Mouse (Mus musculus) G1E-ER4 (cell line): Measurements from ENCODE around the gene Kcne3. TPM values are rescaled to one million over a fixed set of nuclear protein-coding genes. Genes with fewer than 3 reads are reported as not detected.

ENCODE experiments used
- GATA1 ChIP-seq: IDR thresholded peaks from one replicate; pipeline ENCODE4 v1.8.0; 2012; ENCODE audit warnings: low read length, inconsistent platforms
- polyA plus RNA-seq: library from polyadenylated mRNA; stranded (reverse); fragments of >175 nt; gene quantifications from 2 replicates; pipeline ENCODE4 v1.2.3, GENCODE M21; 2012

Kcne3 gene
- 1.1 and 1.7 TPM in 2 replicates for polyA plus RNA-seq

DNA sequence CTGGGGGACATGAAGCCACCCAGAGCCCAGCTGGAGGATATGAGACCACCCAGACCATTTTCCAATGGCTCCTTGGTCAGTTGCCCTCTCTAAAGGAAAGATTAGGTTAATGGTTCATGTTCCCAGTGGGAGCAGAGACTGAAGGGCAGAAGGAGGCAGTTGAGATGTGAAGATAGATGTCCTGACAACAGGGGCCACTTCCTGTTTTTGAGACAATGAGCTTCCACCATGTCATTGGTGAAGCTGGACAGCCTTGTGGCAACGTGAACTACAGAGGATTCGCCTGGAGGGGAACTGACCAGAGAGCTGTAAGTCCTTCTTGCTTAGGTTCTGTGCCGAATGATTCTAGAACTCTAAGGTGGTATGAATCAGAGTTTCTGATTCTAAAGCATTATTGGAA is at the start of gene Kcne3:
Gene Kcne3, plus strand, starts transcription at position 234 of the 400 bp plus-strand sequence.
- no peak for TF ChIP-seq GATA1

DNA sequence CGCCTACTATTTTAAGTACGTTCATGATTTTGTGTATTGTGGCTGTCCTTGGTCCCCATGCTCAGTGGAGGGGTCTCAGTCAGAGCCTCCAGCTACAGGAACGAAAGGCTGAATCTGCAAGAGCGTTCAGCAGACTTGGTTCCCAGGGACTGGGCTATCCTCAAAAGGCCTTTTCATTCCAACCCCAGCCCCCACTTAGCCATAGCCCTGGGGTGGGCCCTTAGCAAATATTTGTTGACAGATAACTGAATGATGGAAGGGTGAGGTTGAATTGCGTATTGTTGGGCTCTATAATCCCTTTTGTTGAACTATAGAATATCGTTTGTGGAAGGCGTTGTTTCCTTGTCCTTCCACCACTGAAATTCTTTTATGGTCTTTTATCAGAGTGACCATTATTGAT is 49.8 kb upstream of the Kcne3 start:
- no peak for TF ChIP-seq GATA1

DNA sequence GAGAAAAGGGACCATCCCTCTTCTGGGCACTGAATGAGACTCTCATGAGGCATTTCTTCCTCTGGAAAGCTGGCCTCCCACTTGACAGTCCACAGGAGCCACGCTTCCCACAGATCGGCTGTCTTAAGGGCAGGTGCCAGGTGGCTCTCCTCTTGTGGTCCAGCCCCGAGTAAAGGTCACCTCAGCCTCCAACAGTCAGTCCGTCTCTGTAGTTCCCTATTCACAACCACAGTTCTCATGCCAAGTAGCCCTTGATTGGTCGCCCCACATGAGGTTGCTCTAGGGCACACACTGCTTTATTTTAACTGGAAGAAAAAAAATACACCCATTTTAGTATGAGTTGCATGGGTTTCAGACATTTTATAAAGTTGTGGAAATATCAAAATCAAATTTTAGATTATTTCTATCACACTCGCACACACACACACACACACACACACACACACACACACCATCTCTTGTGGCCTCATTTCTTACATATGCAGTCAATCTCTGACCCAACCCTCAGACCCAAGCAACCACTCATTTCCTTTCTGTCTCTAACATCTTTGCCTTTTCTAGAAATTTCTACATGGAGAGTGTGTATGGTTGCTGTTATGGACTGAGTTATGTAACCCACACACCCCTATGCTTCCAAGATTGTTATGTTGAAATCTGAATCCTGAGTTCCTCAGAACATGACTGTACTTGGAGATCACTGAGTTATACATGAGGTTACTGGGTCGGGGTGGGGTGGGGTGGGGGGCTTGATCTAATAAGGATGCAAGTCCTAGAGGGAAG is 47.9 kb upstream of the Kcne3 start:
- TF ChIP-seq GATA1 = no peak

DNA sequence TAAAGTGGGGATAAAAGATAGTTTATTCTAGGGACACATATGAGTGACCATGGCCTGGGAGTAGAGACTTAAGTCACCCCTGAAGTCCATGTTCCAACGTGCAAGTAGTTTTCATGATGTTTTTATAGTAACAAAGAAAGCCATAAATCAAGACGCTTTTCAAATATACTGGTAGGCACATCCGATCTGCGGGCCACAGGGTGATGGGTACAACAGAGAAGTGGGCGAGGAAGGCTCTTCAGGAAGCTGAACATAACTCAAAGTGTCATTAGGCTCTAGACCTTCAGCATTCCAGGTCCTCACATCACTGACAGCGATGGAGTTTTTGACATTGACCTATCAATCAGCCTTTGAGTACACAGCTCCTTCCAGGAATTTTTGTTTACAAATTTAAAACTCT is 45.7 kb upstream of the Kcne3 start:
- no peak for TF ChIP-seq GATA1

DNA sequence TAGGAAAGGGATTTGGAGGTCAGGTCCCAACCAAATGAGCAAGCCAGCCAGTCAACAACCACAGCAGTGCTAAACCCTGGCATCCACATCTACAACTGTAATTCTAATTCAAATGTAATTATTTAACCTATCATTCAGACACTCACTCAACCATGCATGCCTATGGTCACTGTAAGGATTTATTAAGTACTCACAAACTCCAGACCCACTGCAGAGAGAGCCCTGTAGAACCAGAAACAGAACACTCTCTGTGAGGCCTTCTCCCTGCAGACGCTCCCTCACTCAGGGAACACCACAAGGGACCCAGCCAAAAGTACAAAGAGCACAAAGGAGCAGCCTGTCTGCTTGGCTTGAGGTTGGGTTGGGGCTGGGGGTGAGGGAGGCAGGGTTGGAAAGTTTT is 43.9 kb upstream of the Kcne3 start:
- no peak for TF ChIP-seq GATA1

DNA sequence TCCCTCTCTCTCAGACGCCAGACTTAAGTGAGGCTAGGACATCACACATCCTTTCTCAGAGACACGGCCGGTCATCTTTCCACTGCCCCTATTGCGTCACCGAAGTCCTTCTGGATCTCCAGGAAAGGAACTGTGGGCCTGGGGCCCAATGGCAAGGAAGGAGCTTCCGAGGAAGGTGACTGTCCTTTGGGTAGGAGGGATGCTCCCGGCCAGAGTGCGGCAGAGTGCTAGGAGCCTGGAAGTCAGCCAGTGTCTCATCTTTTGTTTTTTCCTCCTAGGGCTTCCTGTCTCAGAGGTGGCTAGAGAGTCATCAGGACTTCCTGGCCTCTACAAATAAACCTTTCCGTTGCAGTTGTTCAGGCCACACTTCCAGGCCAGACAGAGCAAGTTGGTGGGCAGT is 39.3 kb upstream of the Kcne3 start:
- TF ChIP-seq GATA1 = no peak

DNA sequence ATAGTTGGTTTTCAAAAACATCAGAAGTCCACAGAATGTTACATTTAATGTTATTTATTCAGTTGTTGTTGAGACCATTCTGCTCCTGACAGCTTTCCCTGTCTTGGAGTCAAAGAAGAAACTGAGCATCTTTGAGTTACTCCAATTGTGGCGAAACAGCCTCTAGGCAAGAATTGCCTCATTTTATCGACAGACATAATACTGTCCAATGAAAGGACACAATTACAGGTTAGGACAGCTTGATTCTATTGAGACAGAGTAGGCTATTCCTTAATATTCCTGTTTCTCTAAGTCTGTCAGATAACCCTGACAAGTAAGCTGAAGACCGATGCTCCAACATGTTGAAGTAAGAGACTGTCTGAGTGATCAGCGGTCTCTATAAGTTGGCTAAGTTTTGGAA is 38.2 kb upstream of the Kcne3 start:
- no peak for TF ChIP-seq GATA1

DNA sequence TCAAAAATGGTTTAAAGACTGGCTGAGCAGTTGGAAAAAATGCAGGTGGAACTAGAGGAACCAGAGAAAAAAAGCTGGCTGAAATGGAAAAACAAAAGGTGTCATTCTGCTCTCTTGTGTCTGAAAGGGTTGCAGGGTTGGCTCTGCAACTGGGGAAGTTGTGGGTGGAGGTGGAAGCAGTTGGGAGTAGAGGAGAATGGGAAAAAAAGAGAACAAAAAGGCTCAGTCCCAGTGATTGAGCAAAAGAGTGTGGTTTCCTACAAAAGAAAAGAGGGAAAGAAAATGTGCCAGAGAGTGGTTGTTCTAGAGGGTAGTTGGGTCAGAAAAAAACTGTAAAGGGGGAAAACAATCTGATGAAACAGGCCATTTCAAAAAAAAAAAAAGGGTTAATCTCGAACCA is 35.7 kb upstream of the Kcne3 start:
- no peak for TF ChIP-seq GATA1

DNA sequence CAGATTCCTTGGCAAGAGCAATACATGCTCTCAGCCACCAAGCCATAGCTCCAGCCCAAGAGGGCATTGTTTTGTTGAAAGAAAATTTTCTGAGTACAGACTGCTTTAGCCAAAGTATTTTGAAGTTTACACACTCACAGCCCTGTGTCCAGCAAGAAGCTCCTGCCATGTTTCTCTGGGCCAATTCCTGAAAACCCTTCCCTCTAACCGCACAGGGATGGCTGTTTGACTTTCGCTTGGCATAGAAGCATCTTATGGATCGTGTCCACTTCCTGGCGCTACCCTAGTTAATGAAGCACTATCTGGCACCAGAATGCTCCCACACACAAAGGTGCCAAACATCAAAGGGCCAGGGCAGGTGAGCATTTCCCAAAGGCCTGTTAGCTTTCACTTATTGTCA is 27.7 kb upstream of the Kcne3 start:
- no peak for TF ChIP-seq GATA1

DNA sequence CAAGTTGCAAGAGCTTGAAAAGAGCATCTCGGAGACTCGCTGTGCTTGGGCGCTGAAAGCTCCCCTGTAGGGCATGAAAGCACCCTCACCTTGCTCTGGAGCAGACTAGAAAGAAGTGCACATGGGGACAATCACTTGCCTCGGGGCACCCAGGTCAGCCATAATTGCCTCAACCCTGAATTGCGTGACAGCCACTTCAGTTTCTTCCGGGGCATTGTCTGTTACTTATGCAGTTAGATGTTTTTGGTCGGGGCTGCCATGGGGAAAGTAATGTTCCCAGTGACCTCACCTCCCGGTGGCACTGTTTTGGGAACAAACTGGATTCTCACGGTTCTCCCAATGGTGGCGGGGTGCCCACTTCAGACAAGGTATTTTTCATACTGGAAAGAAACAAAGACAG is 26.2 kb upstream of the Kcne3 start:
- no peak for TF ChIP-seq GATA1

DNA sequence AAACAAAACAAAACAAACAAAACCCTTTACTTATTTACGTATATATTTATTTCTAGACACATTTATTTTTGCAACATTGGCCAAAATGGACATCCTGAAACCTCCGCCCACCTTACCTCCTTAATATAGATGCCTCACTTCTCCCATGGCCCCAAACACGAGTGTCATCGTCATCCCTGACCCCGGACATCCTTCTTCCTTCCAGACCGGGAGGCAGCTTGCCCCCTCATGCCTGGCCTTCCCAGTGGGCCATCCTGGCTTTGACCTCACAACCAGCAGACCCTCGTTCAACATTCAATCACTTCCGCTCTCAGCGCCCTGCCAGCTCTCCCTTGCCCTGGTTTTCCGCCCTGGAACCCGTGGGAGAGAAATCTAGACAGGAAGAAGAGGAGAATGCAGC is 25.7 kb upstream of the Kcne3 start:
- TF ChIP-seq GATA1 = no peak

DNA sequence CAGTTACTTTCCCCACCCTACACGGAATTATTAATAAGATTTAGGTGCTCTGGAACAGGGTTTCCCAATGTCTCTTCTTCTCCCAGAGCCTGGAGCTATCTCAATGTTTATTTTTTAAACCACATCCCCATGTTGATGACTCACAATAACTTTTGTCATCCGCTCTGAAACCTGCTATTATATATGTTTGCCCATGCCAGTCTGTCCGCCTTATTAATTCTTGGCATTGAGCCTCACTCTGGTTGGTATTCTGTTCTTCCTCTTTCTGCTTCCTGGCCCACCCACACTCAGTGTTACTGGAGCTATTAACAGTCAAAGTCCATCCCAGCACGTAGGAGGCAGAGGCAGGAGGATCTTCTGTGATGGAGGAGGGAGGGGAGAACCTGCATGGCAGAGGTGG is 18.6 kb upstream of the Kcne3 start:
- no peak for TF ChIP-seq GATA1

DNA sequence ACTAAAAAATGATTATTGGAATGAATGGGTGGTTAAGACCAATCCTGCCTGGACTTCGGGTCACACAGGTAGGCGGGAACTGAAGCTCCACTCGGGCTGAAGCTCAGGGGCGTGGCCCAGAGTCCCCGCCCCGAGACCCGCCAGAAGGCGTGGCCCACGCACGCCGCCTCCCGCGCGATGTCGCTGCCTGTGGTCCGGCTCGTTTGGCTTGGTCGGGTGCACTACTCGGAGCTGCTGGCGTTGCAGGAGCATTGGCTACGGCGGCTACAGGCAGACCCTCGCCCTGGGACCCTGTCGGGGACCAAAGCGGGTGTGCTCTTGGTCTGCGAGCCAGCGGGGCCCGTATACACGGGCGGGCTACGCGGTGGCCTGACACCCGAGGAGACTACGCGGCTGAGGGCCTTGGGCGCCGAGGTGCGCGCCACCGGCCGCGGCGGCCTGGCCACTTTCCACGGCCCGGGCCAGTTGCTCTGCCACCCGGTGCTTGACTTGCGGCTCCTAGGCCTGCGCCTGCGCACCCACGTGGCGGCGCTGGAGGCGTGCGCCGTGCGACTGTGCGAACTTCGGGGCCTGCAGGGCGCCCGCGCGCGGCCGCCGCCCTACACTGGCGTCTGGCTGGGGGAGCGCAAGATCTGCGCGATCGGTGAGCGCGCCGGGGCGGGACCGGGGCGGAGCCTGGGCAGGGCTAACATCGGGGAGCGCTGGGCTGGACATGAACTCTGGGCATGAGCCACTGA is 17.0 kb upstream of the Kcne3 start, which contains the start of gene Lipt2:
Gene Lipt2, plus strand, starts transcription at position 173 of the 737 bp plus-strand sequence.
- no peak for TF ChIP-seq GATA1

DNA sequence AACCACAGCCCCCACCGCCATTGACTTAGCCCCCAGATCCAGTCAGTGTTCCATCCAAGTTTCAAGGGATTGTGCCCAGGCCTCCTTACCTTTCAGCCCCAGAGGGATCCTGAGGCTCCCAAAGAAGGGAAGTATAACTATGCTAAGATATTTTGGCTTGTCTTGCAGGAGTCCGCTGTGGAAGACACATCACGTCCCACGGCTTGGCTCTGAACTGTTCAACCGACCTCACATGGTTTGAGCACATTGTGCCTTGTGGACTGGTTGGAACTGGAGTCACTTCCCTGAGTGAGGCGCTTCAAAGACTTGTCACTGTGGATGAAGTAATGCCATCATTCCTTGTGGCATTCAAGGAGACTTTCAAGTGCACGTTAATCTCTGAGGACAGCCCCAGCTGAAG is 16.3 kb upstream of the Kcne3 start:
- no peak for TF ChIP-seq GATA1

DNA sequence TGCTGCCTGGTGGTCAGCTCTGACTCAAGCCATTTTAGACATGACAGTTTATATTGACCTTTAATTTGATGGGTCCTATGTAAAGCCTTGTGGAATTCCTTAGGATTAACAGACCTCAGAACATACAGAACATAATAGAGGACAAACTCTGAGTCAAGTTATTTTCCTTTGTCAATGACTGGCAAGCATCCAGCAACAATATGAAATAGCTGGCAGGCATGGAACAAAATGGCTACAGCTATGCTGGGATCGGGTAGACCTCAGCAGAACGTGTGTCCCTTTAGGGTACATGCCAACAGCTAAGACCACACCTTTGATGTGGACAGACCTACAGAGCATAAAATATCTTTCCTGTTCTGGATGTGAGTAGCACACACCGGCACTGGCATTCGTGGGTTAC is 12.8 kb upstream of the Kcne3 start:
- TF ChIP-seq GATA1 = no peak

DNA sequence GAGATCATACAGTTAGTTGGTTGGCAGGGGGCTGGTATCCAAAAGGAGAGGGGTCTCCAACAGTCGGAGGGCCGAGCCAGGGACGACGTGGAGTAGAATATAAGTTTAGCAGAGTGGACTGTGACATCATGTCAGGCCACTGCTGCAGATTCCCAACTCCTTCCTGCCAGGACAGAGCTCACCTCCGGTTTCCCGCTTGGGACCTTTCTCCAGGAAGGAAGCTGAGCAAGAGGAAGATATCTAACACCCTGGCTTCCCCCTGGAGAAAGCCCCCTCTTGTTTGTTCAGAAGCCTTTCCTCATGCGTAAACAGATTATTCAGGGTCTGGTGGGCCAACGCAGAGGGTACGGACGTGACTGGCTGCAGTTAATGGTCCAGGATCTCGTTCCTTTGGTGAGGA is 7.6 kb upstream of the Kcne3 start:
- no peak for TF ChIP-seq GATA1

DNA sequence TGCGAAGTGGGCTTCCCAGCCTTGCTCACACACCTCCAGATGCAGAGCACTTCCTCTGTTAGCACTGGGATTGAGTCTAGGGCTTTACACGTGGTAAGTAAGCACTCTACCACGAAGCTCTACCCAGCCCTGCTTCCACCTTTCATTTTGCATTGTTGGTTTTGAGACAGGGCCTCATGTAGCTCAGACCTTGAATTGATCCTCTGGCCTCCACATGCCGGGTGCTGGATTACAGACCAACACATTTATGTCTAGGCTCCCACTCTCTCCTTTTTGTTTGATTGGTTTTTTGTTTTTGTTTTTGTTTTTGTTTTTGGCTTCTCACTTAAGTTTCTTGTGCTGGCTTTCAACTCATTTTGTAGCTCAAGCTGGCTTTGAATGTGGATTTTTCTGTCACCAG is 5.5 kb upstream of the Kcne3 start:
- TF ChIP-seq GATA1 = no peak
